Mouse (Mus musculus): ENCODE measurements around the gene Ttll7.

The Ttll7 gene

GRCm38 (mm10) chr3:146914798-146915197 is 62.6 kb downstream of the Ttll7 start:
- DNase-seq, result peak; percentile 77 to 87

GRCm38 (mm10) chr3:146917891-146918290 is 65.7 kb downstream of the Ttll7 start:
- DNase-seq, result no peak

- peak; percentile 21 to 36 for DNase-seq
Measured at GRCm38 (mm10) chr3:146918323-146918722, 66.2 kb downstream of the Ttll7 start.

- no peak for DNase-seq
Measured at GRCm38 (mm10) chr3:146927311-146928015, 75.3 kb downstream of the Ttll7 start.

DNA sequence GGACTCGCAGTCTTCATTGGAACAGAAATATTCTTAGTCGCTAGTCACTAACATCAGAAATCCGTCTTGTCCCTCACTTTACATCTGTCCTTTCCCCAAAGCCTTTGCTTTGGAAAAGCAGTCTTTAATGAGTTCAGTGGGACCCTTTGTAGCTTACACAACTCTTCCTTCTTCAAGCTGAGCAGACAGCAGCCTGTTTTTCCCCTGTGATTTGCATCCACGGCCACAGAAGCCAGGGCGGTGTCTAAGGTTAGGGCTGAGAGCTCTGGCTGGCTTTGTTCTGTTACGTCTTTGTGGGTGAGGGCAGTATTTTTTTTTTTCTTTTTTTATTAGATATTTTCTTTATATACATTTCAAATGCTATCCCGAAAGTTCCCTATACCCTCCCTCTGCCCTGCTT is 76.0 kb downstream of the Ttll7 start:
- no peak for DNase-seq

DNA sequence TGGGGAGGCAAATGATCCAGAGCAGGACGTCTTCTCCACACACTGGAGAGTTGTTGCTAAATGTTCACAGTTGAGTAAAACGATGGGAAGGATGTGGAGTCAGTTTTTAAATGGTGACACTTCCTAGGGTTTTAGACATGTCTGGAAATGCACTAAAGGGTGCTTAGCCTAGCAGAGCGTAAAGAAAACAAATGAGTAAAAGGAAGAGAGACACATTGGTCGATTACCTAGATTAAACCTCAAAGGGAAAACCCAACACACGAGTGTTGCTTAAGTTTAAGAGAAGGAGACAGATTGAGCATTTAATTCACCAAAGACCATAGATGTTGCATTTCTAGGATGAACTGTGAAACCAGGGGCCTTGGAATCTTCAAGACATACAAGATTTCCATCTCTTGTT is 76.8 kb downstream of the Ttll7 start:
- no peak for DNase-seq

DNA sequence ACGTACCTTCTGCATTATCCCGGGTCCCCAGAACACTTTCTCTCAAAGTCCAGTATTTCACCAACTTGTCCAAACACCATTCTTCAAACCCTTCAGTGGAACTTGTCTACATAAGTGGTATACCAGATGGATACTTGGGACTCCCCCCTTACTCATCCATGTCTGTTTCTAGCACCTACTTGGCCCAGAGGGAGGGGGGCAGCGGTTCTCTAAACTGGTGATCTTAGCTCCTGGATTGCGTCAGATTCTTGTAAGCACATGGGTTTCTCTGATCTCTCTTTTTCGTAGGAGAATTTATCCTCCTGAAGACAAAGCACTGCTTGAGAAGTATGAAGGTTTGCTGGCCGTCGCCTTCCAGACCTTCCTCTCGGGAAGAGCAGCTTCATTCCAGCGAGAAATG is 79.0 kb downstream of the Ttll7 start:
- no peak for DNase-seq

DNA sequence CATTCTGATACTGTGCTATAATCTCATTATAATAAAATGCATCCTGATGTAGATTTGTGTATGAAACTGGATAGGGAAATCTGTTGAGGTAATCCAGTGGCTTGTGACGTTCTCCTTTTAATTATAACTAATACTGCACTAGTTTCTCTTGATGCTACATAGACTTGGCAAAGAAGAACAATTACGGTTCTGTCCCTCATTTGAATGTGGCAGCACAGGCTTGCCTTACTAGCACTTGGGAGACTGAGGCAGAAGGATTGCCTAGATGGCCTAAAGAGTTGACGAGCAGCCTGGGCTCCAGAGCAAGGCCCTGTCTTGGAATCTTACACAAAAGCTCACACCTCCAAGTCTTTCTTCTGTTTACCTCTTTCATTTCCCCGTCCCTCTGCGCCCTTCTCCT is 80.3 kb downstream of the Ttll7 start:
- DNase-seq, result no peak

DNA sequence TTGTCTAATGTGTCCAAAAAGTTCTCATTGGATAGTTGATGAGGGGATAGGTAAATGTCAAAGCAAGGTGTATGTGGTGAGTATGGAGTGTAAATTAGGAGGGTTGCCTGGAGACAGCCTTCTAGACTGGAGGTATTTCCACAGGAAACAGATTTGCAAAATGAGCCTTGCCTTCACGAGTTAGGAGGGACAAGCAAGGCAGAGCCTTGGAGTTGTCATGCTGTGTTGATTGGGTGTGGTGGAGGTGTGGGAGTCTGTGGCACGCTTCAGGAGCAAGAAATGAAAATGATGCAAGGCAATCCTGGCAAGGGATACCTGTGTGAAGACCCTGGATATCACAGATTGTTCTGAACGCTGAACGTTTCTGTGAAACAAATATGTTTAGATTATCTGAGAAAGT is 84.7 kb downstream of the Ttll7 start:
- no peak for DNase-seq

DNA sequence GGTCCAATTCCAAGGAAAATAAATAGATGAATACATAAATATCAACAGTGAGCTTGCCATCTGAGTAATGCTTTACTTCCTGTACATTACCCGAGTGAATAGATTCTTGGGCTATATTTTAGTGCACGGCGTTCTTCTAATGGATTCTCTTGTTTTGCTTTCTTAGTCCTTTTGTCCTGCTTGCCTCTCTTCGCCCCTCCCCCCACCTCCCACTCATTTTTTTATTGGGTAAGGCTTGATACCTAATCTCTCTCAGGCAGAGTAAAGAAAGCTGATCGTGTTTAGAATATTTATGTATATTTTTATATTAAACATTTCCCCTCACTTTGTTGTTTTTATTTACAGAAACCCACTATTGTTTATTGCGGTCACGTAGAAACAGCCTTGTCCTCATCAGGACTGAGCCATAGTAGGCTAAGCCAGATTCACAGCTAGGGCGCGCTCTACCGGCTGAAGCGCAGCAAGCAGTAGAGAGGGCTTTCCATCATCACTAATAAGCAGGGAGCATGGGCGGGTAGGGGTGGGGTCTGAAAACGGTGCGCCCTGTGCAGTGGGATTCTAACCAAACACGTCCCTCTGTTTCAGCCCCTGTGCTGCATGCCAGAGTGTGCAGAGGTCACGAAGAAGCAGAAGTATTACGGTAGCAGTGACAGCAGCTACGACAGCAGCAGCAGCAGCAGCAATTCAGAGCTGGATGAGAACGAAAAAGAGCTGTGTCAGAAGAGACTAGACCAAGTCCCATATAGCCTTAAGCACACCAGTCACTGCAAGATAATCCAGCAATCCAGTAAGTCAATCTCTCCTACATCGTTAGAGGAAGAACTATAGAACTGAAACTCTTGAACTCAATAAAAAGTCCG is 87.5 kb downstream of the Ttll7 start:
- peak in 1 of 2 experiments; percentile 8 for DNase-seq

DNA sequence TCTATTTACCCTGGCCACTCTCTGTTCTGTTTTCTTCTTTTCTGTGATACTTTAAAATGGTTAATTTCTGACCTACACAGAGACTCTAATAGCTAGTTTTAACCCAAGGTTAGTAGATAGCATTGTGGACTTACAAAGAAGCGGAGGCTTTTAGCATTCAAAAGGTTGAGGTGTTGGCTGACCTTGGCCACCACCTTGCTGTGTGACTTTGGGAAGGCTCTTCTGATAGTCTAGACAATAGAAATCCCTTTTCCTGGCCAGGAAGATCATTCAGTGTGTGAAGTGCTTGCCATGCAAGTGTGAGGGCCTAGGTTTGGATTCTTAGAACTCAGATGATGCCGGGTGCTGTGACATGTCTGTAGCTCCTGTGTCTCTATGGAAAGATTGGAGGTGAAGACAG is 90.9 kb downstream of the Ttll7 start:
- DNase-seq, result no peak

GRCm38 (mm10) chr3:146945342-146945741 is 93.2 kb downstream of the Ttll7 start:
- no peak for DNase-seq

DNA sequence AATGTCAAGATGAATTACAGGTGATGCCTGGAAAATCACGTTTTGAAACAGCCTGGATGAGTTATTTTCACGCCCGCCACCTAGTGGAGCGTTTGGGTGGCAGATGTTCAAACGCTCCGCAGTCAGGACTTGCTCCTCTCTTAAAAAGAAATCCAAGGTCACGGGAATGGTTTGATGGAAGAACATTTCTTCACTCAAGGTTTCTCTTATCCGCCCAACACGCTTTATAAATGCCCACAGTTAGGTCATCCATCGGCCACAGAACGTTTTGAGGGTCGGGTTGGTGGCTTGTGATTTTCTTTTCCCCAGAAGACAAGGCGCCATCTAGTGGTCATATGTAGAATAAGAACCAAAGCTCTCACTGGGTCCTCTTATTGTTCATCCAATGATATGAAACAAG is 93.7 kb downstream of the Ttll7 start:
- DNase-seq, result peak; percentile 36 to 46

GRCm38 (mm10) chr3:146946641-146947040 is 94.5 kb downstream of the Ttll7 start:
- DNase-seq, result no peak

- DNase-seq, result no peak
Measured at GRCm38 (mm10) chr3:146956792-146957191, 104.6 kb downstream of the Ttll7 start.

GRCm38 (mm10) chr3:146962838-146963237 is 110.7 kb downstream of the Ttll7 start:
- no peak for DNase-seq

GRCm38 (mm10) chr3:146964384-146964783 is 112.2 kb downstream of the Ttll7 start:
- DNase-seq, result no peak

- DNase-seq, result no peak
Measured at GRCm38 (mm10) chr3:146967242-146967641, 115.1 kb downstream of the Ttll7 start.

GRCm38 (mm10) chr3:146967834-146968233 is 115.7 kb downstream of the Ttll7 start:
- no peak for DNase-seq

DNA sequence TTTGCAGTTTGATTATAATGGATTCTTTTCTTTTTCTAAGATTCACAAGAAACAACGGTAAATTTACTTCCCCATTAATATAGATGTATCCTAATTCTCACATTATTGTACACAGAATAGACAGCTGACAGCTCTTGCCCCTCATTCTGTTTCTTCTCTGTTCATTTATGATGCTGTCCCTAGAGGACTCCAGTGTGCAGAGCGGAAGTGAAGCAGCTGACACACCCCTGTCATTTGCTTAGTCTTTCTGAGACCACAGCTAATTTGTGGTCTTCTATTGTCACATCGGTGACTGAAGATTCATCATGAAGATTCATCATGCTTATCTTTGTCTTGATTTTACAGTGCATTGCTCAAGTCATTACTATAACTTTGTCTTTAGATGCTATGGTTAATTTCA is 126.1 kb downstream of the Ttll7 start:
- DNase-seq, result no peak

- peak; percentile 34 to 36 for DNase-seq
Measured at GRCm38 (mm10) chr3:146993834-146994669, 141.9 kb downstream of the Ttll7 start.

DNA sequence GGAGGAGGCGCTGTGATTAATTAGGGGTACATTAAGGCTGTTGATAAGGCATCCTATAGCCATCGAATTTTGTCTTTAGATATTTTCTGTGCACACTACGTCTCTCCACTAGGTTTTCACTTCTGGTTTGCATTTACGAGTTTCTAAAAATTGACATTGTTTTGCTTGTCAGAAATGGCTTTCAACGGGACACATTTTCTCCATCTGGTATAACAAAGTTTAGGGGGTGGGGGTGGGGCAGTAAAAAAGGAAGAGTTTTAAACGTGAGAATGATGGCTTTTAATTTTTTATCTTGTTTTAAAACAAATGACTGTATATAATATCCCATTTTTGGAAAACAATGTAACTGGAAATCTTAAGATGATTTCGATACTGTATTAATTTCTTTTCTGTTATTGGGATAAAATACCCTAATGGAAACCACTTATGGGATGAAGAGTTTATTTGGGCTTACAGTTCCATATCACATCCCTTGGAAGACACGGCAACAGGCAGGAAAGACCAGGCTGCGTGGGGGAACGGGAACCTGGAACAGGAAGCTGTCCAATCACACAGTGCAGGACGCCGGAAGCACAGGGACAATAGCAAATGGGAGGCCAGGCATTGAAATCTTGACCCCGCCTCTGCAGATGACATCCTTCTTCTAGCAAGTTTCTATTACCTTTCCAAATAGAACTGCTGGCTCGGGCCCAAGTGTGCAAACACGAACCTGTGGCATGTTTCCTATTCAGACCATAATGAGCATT is 142.7 kb downstream of the Ttll7 start:
- DNase-seq, result peak in 1 of 2 experiments; percentile 4

- no peak for DNase-seq
Measured at GRCm38 (mm10) chr3:146999148-146999547, 147.0 kb downstream of the Ttll7 start.

All from lung, postnatal 4 days (tissue).